Mouse (Mus musculus): ENCODE results near the gene Olfr1367.

GRCm38 (mm10) chr13:21397486-21397885 is 50.8 kb downstream of the Olfr1367 start:
- TF ChIP-seq CTCF (conservative IDR thresholded peaks at IDR 0.05; ENCODE audit: low read length) (no peak), NANOG (IDR thresholded peaks at IDR 0.05; ENCODE audit: borderline replicate concordance, low read length) (no peak), POU5F1 (IDR thresholded peaks at IDR 0.05; ENCODE audit: borderline replicate concordance, low read length) (no peak)

All from E14TG2a.4 (cell line).